In genomic region chr4:32304221-32304703, GRCm38 (mm10) we compare ENCODE assay signal across 8 mouse cellular contexts.
DNase-seq lines count a peak whose midpoint lies in the region; ATAC-seq and TF ChIP-seq lines count a peak whose summit lies in the region.

No protein-coding gene starts in this region.

- no peaks in the 10 kb centered on the region for H3K9me3 ChIP-seq in forebrain, embryonic 15.5 days
- H3K9me3 ChIP-seq in midbrain, embryonic 12.5 days = no peaks in the 10 kb centered on the region

- H3K36me3 ChIP-seq in forebrain, embryonic 15.5 days = no peaks in the 10 kb centered on the region
- H3K36me3 ChIP-seq in midbrain, embryonic 12.5 days = no peaks in the 10 kb centered on the region

- no peak overlapping the region; the same call in 1 of the 2 replicates for H3K9ac ChIP-seq in forebrain, embryonic 15.5 days (replicated peaks)
- H3K9ac ChIP-seq in midbrain, embryonic 12.5 days (replicated peaks) = 0 out of 2 replicates have a peak overlapping the region, but pooled peaks have one; percentile 37

- 11% methylated on average over 6 of the region's 6 CpGs for WGBS in forebrain, embryonic 15.5 days
- 22% methylated on average over 6 of the region's 6 CpGs for WGBS in midbrain, embryonic 12.5 days

- H3K4me2 ChIP-seq in forebrain, embryonic 15.5 days (replicated peaks) = peak overlapping the region; percentile 25
- peak overlapping the region; percentile 34 for H3K4me2 ChIP-seq in midbrain, embryonic 12.5 days (replicated peaks)

- peak overlapping the region; percentile 26; the same call in 1 of the 2 replicates for H3K4me3 ChIP-seq in left cerebral cortex, adult 2 months
- peak overlapping the region; percentile 5; the same call in 1 of the 2 replicates for H3K4me3 ChIP-seq in forebrain, embryonic 15.5 days
- no peak overlapping the region for H3K4me3 ChIP-seq in midbrain, embryonic 12.5 days

- H3K27me3 ChIP-seq in forebrain, embryonic 15.5 days = no peaks in the 10 kb centered on the region
- no peaks in the 10 kb centered on the region for H3K27me3 ChIP-seq in midbrain, embryonic 12.5 days

- TF ChIP-seq CTCF in left cerebral cortex, adult 2 months (IDR thresholded peaks at IDR 0.05) = no peak

- peaks cover 72% of the 10 kb centered on the region for H3K4me1 ChIP-seq in forebrain, embryonic 15.5 days
- H3K4me1 ChIP-seq in midbrain, embryonic 12.5 days = peaks cover 50% of the 10 kb centered on the region

- peak; percentile 41; the same call in 1 of the 2 replicates for ATAC-seq in forebrain, embryonic 15.5 days (replicated peaks)
- peak; percentile 53 for ATAC-seq in midbrain, embryonic 12.5 days (ENCODE audit: low FRiP score, low read depth)

- peak overlapping the region; percentile 81 for H3K27ac ChIP-seq in left cerebral cortex, adult 2 months
- H3K27ac ChIP-seq in forebrain, embryonic 15.5 days (replicated peaks) = peak overlapping the region; percentile 93
- H3K27ac ChIP-seq in midbrain, embryonic 12.5 days (replicated peaks) = peak overlapping the region; percentile 87

- no peak for DNase-seq in left cerebral cortex, adult 2 months (ENCODE audit: extremely low spot score in 1 of 2, low spot score in 2 of 2)
- no peak for DNase-seq in left cerebral cortex, adult 8-10 months (ENCODE audit: low spot score in 2 of 2)
- peak; percentile 35 for DNase-seq in kidney, postnatal 14 days
- DNase-seq in thymus, postnatal 10 days (ENCODE audit: low spot score in 2 of 2) = no peak
- DNase-seq in thymus, postnatal 36 days = no peak
- no peak for DNase-seq in natural killer cell, adult 2 months (ENCODE audit: low spot score in 2 of 2)

- intact Hi-C loops in left cerebral cortex, adult 2 months (cut with DNase I) = loop anchor here (2.0 to 5.0 kb wide), 4 partner anchors 53 to 228 kb away; no protein-coding TSS in a partner anchor
